Mouse (Mus musculus): ENCODE results near the gene Asphd2. TPM values are rescaled to one million over a fixed set of nuclear protein-coding genes. Genes with fewer than 3 reads are reported as not detected.

Asphd2 gene
- polyA plus RNA-seq, 1 experiment from 2014 or later = 2.0 TPM

GRCm38 (mm10) chr5:112396066-112396465 is 1.4 kb upstream of the Asphd2 start:
- H3K4me3 ChIP-seq (ENCODE audit: low read depth, low read length) = no peak overlapping the region
- TF ChIP-seq CTCF (IDR thresholded peaks at IDR 0.05) = no peak
- no peak for TF ChIP-seq EP300 (IDR thresholded peaks at IDR 0.05)
- ATAC-seq (no peak), DNase-seq (ENCODE audit: low spot score) (no peak)
- no peak overlapping the region for H3K9ac ChIP-seq (replicated peaks; ENCODE audit: low read depth)
- H3K27ac ChIP-seq (ENCODE audit: low read length) = no peak overlapping the region
- no peaks in the 10 kb centered on the region for H3K4me1 ChIP-seq (ENCODE audit: insufficient read depth, low read depth, low read length)
- no peaks in the 10 kb centered on the region for H3K36me3 ChIP-seq (ENCODE audit: insufficient read depth, low read length)
- WGBS = 73% methylated on average over 18 of the region's 18 CpGs
- peaks cover 26% of the 10 kb centered on the region for H3K27me3 ChIP-seq (replicated peaks; ENCODE audit: insufficient read depth, low read length)
- H3K4me2 ChIP-seq (replicated peaks; ENCODE audit: low read depth, low read length) = no peak overlapping the region
- H3K9me3 ChIP-seq (ENCODE audit: low read length) = no peaks in the 10 kb centered on the region

- Histone ChIP-seq H3K27me3 (replicated peaks; ENCODE audit: insufficient read depth, low read length) (peaks cover 26% of the 10 kb centered on the region), H3K36me3 (ENCODE audit: insufficient read depth, low read length) (no peaks in the 10 kb centered on the region), H3K27ac (ENCODE audit: low read length) (no peak overlapping the region), H3K4me1 (ENCODE audit: insufficient read depth, low read depth, low read length) (no peaks in the 10 kb centered on the region), H3K9me3 (ENCODE audit: low read length) (no peaks in the 10 kb centered on the region), H3K4me2 (replicated peaks; ENCODE audit: low read depth, low read length) (peak overlapping the region; percentile 71), H3K4me3 (ENCODE audit: low read depth, low read length) (peak overlapping the region; percentile 48), H3K9ac (replicated peaks; ENCODE audit: low read depth) (no peak overlapping the region)
- ATAC-seq (peak; percentile 53), DNase-seq (ENCODE audit: low spot score) (no peak)
- WGBS = 0% methylated on average over 6 of the region's 28 CpGs
- TF ChIP-seq EP300 (IDR thresholded peaks at IDR 0.05) (no peak), CTCF (IDR thresholded peaks at IDR 0.05) (no peak)
Observed at GRCm38 (mm10) chr5:112394415-112394763, 277 bp downstream of the Asphd2 start.

- no peak overlapping the region for H3K9ac ChIP-seq (replicated peaks; ENCODE audit: low read depth)
- WGBS = 13% methylated on average over 15 of the region's 18 CpGs
- TF ChIP-seq CTCF (IDR thresholded peaks at IDR 0.05) = no peak
- no peak for TF ChIP-seq EP300 (IDR thresholded peaks at IDR 0.05)
- H3K4me2 ChIP-seq (replicated peaks; ENCODE audit: low read depth, low read length) = peak overlapping the region; percentile 71
- H3K9me3 ChIP-seq (ENCODE audit: low read length) = no peaks in the 10 kb centered on the region
- no peak overlapping the region for H3K27ac ChIP-seq (ENCODE audit: low read length)
- no peaks in the 10 kb centered on the region for H3K36me3 ChIP-seq (ENCODE audit: insufficient read depth, low read length)
- peaks cover 26% of the 10 kb centered on the region for H3K27me3 ChIP-seq (replicated peaks; ENCODE audit: insufficient read depth, low read length)
- ATAC-seq = no peak
- H3K4me1 ChIP-seq (ENCODE audit: insufficient read depth, low read depth, low read length) = no peaks in the 10 kb centered on the region
- peak overlapping the region; percentile 48; the same call in 1 of the 2 replicates for H3K4me3 ChIP-seq (ENCODE audit: low read depth, low read length)
- DNase-seq (ENCODE audit: low spot score) = no peak
Observed at GRCm38 (mm10) chr5:112393741-112394414, 788 bp downstream of the Asphd2 start.

GRCm38 (mm10) chr5:112391676-112392323 is 2.9 kb downstream of the Asphd2 start:
- no peaks in the 10 kb centered on the region for H3K9me3 ChIP-seq (ENCODE audit: low read length)
- ATAC-seq (no peak), DNase-seq (ENCODE audit: low spot score) (no peak)
- H3K27me3 ChIP-seq (replicated peaks; ENCODE audit: insufficient read depth, low read length) = peaks cover 26% of the 10 kb centered on the region
- TF ChIP-seq EP300 (IDR thresholded peaks at IDR 0.05) (no peak), CTCF (IDR thresholded peaks at IDR 0.05) (no peak)
- H3K4me2 ChIP-seq (replicated peaks; ENCODE audit: low read depth, low read length) = no peak overlapping the region
- H3K4me1 ChIP-seq (ENCODE audit: insufficient read depth, low read depth, low read length) = no peaks in the 10 kb centered on the region
- H3K9ac ChIP-seq (replicated peaks; ENCODE audit: low read depth) = no peak overlapping the region
- no peak overlapping the region for H3K4me3 ChIP-seq (ENCODE audit: low read depth, low read length)
- WGBS = 57% methylated on average over 27 of the region's 27 CpGs
- no peaks in the 10 kb centered on the region for H3K36me3 ChIP-seq (ENCODE audit: insufficient read depth, low read length)
- no peak overlapping the region for H3K27ac ChIP-seq (ENCODE audit: low read length)

GRCm38 (mm10) chr5:112391002-112391401 is 3.7 kb downstream of the Asphd2 start:
- ATAC-seq (no peak), DNase-seq (ENCODE audit: low spot score) (no peak)
- Histone ChIP-seq H3K9ac (replicated peaks; ENCODE audit: low read depth) (no peak overlapping the region), H3K4me1 (ENCODE audit: insufficient read depth, low read depth, low read length) (no peaks in the 10 kb centered on the region), H3K4me3 (ENCODE audit: low read depth, low read length) (no peak overlapping the region), H3K36me3 (ENCODE audit: insufficient read depth, low read length) (no peaks in the 10 kb centered on the region), H3K9me3 (ENCODE audit: low read length) (no peaks in the 10 kb centered on the region), H3K4me2 (replicated peaks; ENCODE audit: low read depth, low read length) (no peak overlapping the region), H3K27me3 (replicated peaks; ENCODE audit: insufficient read depth, low read length) (peaks cover 26% of the 10 kb centered on the region), H3K27ac (ENCODE audit: low read length) (no peak overlapping the region)
- WGBS = 49% methylated on average over 16 of the region's 16 CpGs
- TF ChIP-seq EP300 (IDR thresholded peaks at IDR 0.05) (no peak), CTCF (IDR thresholded peaks at IDR 0.05) (no peak)

GRCm38 (mm10) chr5:112389352-112389751 is 5.3 kb downstream of the Asphd2 start:
- Histone ChIP-seq H3K4me3 (ENCODE audit: low read depth, low read length) (no peak overlapping the region), H3K4me1 (ENCODE audit: insufficient read depth, low read depth, low read length) (no peaks in the 10 kb centered on the region), H3K27ac (ENCODE audit: low read length) (no peak overlapping the region), H3K27me3 (replicated peaks; ENCODE audit: insufficient read depth, low read length) (peaks cover 18% of the 10 kb centered on the region), H3K9ac (replicated peaks; ENCODE audit: low read depth) (no peak overlapping the region), H3K4me2 (replicated peaks; ENCODE audit: low read depth, low read length) (no peak overlapping the region), H3K9me3 (ENCODE audit: low read length) (no peaks in the 10 kb centered on the region), H3K36me3 (ENCODE audit: insufficient read depth, low read length) (no peaks in the 10 kb centered on the region)
- WGBS = 80% methylated on average over 9 of the region's 9 CpGs
- TF ChIP-seq EP300 (IDR thresholded peaks at IDR 0.05) = no peak
- TF ChIP-seq CTCF (IDR thresholded peaks at IDR 0.05) = no peak
- DNase-seq (ENCODE audit: low spot score) = no peak
- no peak for ATAC-seq

Data from lung, postnatal 0 days (tissue).